Mouse (Mus musculus): ENCODE measurements around the gene Cdk2ap2.

GRCm38 (mm10) chr19:4114551-4114950 is 17.6 kb downstream of the Cdk2ap2 start:
- TF ChIP-seq CTCF (IDR thresholded peaks at IDR 0.05; ENCODE audit: low read depth), result no peak
- TF ChIP-seq EP300 (IDR thresholded peaks at IDR 0.05; ENCODE audit: low read depth), result no peak
